Mouse (Mus musculus) liver, embryonic 14.5 days (tissue): ENCODE measurements around the gene Slc25a12.

Experiments
- CTCF ChIP-seq: IDR thresholded peaks from 2 replicates; pipeline ENCODE4 v1.5.1; 2016; ENCODE audit warnings: antibody characterized with exemption, low read depth, control low read depth
- EP300 ChIP-seq: IDR thresholded peaks from 2 replicates; pipeline ENCODE4 v1.6.1; 2016; ENCODE audit warnings: antibody characterized with exemption, low read depth

DNA sequence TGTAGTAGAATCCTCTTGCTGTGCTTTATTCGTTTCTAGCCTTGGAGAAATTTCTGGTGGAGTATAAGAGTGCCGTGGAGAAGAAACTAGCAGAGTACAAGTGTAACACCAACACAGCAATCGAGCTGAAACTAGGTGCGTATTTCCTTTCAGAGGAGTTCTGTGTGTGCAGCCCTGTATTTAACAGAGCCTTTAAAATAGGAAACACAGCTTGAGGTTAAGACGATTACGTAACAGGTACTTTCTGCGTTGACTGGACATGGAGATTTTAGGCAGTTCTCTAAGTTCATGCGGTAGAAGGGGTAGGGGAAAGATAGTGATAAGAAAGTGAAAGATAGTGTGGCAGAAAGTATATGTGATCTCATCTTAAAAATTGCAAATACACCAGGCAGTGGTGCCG is 22.3 kb upstream of the Slc25a12 start:
- TF ChIP-seq EP300 (no peak), CTCF (no peak)
